Mouse (Mus musculus) lung, adult 2 months (tissue): ENCODE measurements at regions not wholly inside any gene's neighbourhood (a gene's known extent, or its start where the extent isn't known, plus 50 kb on each side); places are given as distances from the start of the nearest gene placed in this dataset.

Experiments
- CTCF ChIP-seq: fragments of 200-500 bp; IDR thresholded peaks from 2 replicates; pipeline ENCODE4 v1.5.1; 2011; ENCODE audit warnings: mild to moderate bottlenecking, low read length, control low read depth; ENCODE audit not compliant: insufficient read depth
- POLR2A ChIP-seq: fragments of 200-500 bp; IDR thresholded peaks from 2 replicates; pipeline ENCODE4 v1.6.1; 2011; ENCODE audit warnings: low read depth, mild to moderate bottlenecking, control low read depth, low read length, borderline replicate concordance; ENCODE audit errors: extremely low read depth

DNA sequence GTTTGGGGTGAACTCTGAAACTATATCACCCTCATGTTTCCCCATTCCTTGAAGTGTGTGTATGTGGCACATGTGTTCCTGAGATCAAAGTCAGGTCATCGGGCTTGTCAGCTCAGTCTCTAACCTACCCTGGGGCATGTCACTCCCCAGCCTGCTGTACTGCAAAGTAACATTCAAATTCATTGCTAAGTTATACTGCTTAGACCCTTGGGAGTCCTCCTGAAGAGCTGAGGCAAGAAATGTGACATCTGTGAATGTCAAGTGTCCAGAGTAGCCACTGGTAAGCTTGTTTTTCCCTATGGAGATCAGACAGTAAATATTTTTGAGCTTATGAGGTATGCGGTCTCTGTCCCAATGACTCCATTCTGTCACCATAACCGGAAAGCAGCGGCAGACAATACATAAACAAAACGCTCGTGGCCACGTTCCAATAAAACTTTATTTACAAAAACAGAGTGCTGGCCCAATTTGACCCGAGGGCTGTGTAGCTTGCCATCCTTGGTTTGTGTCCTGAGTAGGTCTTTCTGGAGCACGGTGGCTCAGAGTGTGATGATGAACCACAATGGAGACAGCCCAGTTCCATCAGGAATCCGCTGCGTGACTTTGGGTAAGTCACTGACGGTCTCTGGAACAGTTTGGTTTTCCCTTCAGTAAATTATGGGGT lies 84.2 kb downstream of the E030025P04Rik start:
- TF ChIP-seq POLR2A = no peak
- TF ChIP-seq CTCF = no peak
